Mouse (Mus musculus) forebrain, embryonic 11.5 days (tissue): ENCODE data around the gene Clec2i. TPM values are rescaled to one million over a fixed set of nuclear protein-coding genes. Genes with fewer than 3 reads are reported as not detected.

Source experiments
- ATAC-seq: fragments of 200-750 bp; cut with Nextera tagmentation; replicated peaks from 2 replicates; pipeline ENCODE4 v1.8.0; 2017; ENCODE audit warnings: moderate TSS enrichment; ENCODE audit not compliant: low FRiP score
- DNase-seq: peaks from one replicate; pipeline ENCODE4 v3.0.0-alpha.2; 2017; ENCODE audit warnings: low spot score
- H3K27ac ChIP-seq: fragments of 300-500 bp; sonication (generic); 2 replicates; pipeline ENCODE4 v1.5.1; 2014; ENCODE audit warnings: low read depth, low read length
- H3K27me3 ChIP-seq: fragments of 300-500 bp; sonication (generic); 2 replicates; pipeline ENCODE4 v1.6.1; 2014; ENCODE audit warnings: mild to moderate bottlenecking, low read length, mixed read lengths; ENCODE audit not compliant: control insufficient read depth, insufficient read depth
- H3K36me3 ChIP-seq: fragments of 300-500 bp; sonication (generic); 2 replicates; pipeline ENCODE4 v1.6.1; 2014; ENCODE audit warnings: mild to moderate bottlenecking, low read length, moderate library complexity, mixed read lengths; ENCODE audit not compliant: control insufficient read depth, insufficient read depth
- H3K4me1 ChIP-seq: fragments of 300-500 bp; sonication (generic); replicated peaks from 2 replicates; pipeline ENCODE4 v1.6.1; 2014; ENCODE audit warnings: low read length, mixed read lengths; ENCODE audit not compliant: control insufficient read depth, insufficient read depth
- H3K4me2 ChIP-seq: fragments of 300-500 bp; sonication (generic); 2 replicates; pipeline ENCODE4 v1.6.1; 2014; ENCODE audit warnings: low read depth, mild to moderate bottlenecking, low read length, moderate library complexity, mixed read lengths; ENCODE audit not compliant: severe bottlenecking
- H3K4me3 ChIP-seq: fragments of 300-500 bp; sonication (generic); 2 replicates; pipeline ENCODE4 v1.5.1; 2014; ENCODE audit warnings: low read depth, low read length
- H3K9ac ChIP-seq: fragments of 300-500 bp; sonication (generic); 2 replicates; pipeline ENCODE4 v1.6.1; 2014; ENCODE audit warnings: low read length
- H3K9me3 ChIP-seq: fragments of 300-500 bp; sonication (generic); 2 replicates; pipeline ENCODE4 v1.6.1; 2016; ENCODE audit warnings: low read length, mixed read lengths; ENCODE audit not compliant: control insufficient read depth
- WGBS: fragments of 180-500 bp; shearing (Covaris S2); extraction: QIAGEN DNeasy Blood & Tissue Kit; methylation state at CpG from one replicate; pipeline ENCODE4 v1.1.7; 2014; 5-methylcytosine and 5-hydroxymethylcytosine counted together
- polyA plus RNA-seq: library from polyadenylated mRNA; unstranded; fragments of >200 nt; fragmentation: Nextera tagmentation; extraction: Ambion mirVana; gene quantifications from 2 replicates; pipeline ENCODE4 v1.2.1, GENCODE M21; 2014

Gene Clec2i
- polyA plus RNA-seq, 1 experiment from 2014 or later = not detected

- H3K9me3 ChIP-seq = no peaks in the 10 kb centered on the region
- H3K36me3 ChIP-seq = no peaks in the 10 kb centered on the region
- H3K4me1 ChIP-seq = peaks cover 9% of the 10 kb centered on the region; the same call in 1 of the 2 replicates
- H3K4me2 ChIP-seq = peak overlapping the region; percentile 59
- peak overlapping the region; percentile 76 for H3K4me3 ChIP-seq
- ATAC-seq = peak; percentile 67
- H3K27me3 ChIP-seq = no peaks in the 10 kb centered on the region
- H3K27ac ChIP-seq = peak overlapping the region; percentile 74
- H3K9ac ChIP-seq = peak overlapping the region; percentile 73
- peak; percentile 96 for DNase-seq
- under 1% methylated on average over 44 of the region's 44 CpGs for WGBS
These were observed 44.4 kb upstream of the Clec2i start for GRCm38 (mm10) chr6:128842945-128843478.

GRCm38 (mm10) chr6:128843479-128843992 is 43.9 kb upstream of the Clec2i start:
- H3K36me3 ChIP-seq = no peaks in the 10 kb centered on the region
- DNase-seq (peak; percentile 74), ATAC-seq (peak; percentile 34)
- H3K27ac ChIP-seq = peak overlapping the region; percentile 74
- H3K4me2 ChIP-seq = peak overlapping the region; percentile 58
- H3K27me3 ChIP-seq = no peaks in the 10 kb centered on the region
- H3K4me1 ChIP-seq = peaks cover 9% of the 10 kb centered on the region; the same call in 1 of the 2 replicates
- H3K4me3 ChIP-seq = peak overlapping the region; percentile 76
- peak overlapping the region; percentile 71 for H3K9ac ChIP-seq
- H3K9me3 ChIP-seq = no peaks in the 10 kb centered on the region
- 0% methylated on average over 22 of the region's 22 CpGs for WGBS

GRCm38 (mm10) chr6:128844131-128844530 is 43.3 kb upstream of the Clec2i start:
- peak; percentile 50 for DNase-seq

GRCm38 (mm10) chr6:128844586-128845080 is 42.8 kb upstream of the Clec2i start:
- DNase-seq = peak; percentile 49
- no peak overlapping the region for H3K27ac ChIP-seq
- no peak overlapping the region for H3K4me3 ChIP-seq
- 60% methylated on average over 5 of the region's 5 CpGs for WGBS
- no peaks in the 10 kb centered on the region for H3K27me3 ChIP-seq
- H3K9me3 ChIP-seq = no peaks in the 10 kb centered on the region
- no peak overlapping the region for H3K9ac ChIP-seq
- H3K4me1 ChIP-seq = peaks cover 9% of the 10 kb centered on the region; the same call in 1 of the 2 replicates
- no peak overlapping the region for H3K4me2 ChIP-seq
- no peaks in the 10 kb centered on the region for H3K36me3 ChIP-seq
- no peak for ATAC-seq

More at GRCm38 (mm10) chr6:128844131-128844530, 43.3 kb upstream of the Clec2i start:
- H3K27ac ChIP-seq = no peak overlapping the region
- no peaks in the 10 kb centered on the region for H3K27me3 ChIP-seq
- no peaks in the 10 kb centered on the region for H3K36me3 ChIP-seq
- ATAC-seq = no peak
- peak overlapping the region; percentile 58 for H3K4me2 ChIP-seq
- H3K4me3 ChIP-seq = peak overlapping the region; percentile 76
- WGBS = 36% methylated on average over 8 of the region's 8 CpGs
- H3K4me1 ChIP-seq = peaks cover 9% of the 10 kb centered on the region; the same call in 1 of the 2 replicates
- H3K9me3 ChIP-seq = no peaks in the 10 kb centered on the region
- H3K9ac ChIP-seq = no peak overlapping the region; the same call in 1 of the 2 replicates

GRCm38 (mm10) chr6:128845319-128845979 is 41.9 kb upstream of the Clec2i start:
- ATAC-seq = peak; percentile 42
- Histone ChIP-seq H3K36me3 (no peaks in the 10 kb centered on the region), H3K4me3 (no peak overlapping the region), H3K27ac (no peak overlapping the region), H3K27me3 (no peaks in the 10 kb centered on the region), H3K9ac (no peak overlapping the region), H3K4me2 (peak overlapping the region; percentile 34; the same call in 1 of the 2 replicates), H3K9me3 (no peaks in the 10 kb centered on the region), H3K4me1 (peaks cover 9% of the 10 kb centered on the region; the same call in 1 of the 2 replicates)
- WGBS = 25% methylated on average over 7 of the region's 7 CpGs
- peak; percentile 94 for DNase-seq

GRCm38 (mm10) chr6:128845998-128846542 is 41.3 kb upstream of the Clec2i start:
- H3K36me3 ChIP-seq = no peaks in the 10 kb centered on the region
- ATAC-seq = no peak
- H3K4me3 ChIP-seq = no peak overlapping the region
- no peak overlapping the region for H3K27ac ChIP-seq
- DNase-seq = peak; percentile 53
- 75% methylated on average over 6 of the region's 9 CpGs for WGBS
- H3K4me1 ChIP-seq = peaks cover 9% of the 10 kb centered on the region; the same call in 1 of the 2 replicates
- no peak overlapping the region for H3K9ac ChIP-seq
- H3K27me3 ChIP-seq = no peaks in the 10 kb centered on the region
- H3K4me2 ChIP-seq = no peak overlapping the region
- H3K9me3 ChIP-seq = no peaks in the 10 kb centered on the region

- H3K27ac ChIP-seq = no peak overlapping the region
- no peak overlapping the region for H3K4me2 ChIP-seq
- H3K9me3 ChIP-seq = no peaks in the 10 kb centered on the region
- H3K36me3 ChIP-seq = no peaks in the 10 kb centered on the region
- DNase-seq = no peak
- H3K4me1 ChIP-seq = peaks cover 4% of the 10 kb centered on the region; the same call in 1 of the 2 replicates
- 96% methylated on average over 4 of the region's 4 CpGs for whole genome bisulfite sequencing
- H3K9ac ChIP-seq = no peak overlapping the region
- H3K4me3 ChIP-seq = no peak overlapping the region
- ATAC-seq = no peak
- H3K27me3 ChIP-seq = no peaks in the 10 kb centered on the region
These were observed 40.0 kb upstream of the Clec2i start for GRCm38 (mm10) chr6:128847401-128847800.

- peak; percentile 79 for DNase-seq
- Histone ChIP-seq H3K27me3 (no peaks in the 10 kb centered on the region), H3K9me3 (no peaks in the 10 kb centered on the region), H3K27ac (no peak overlapping the region), H3K4me2 (no peak overlapping the region), H3K9ac (no peak overlapping the region), H3K36me3 (no peaks in the 10 kb centered on the region), H3K4me1 (no peaks in the 10 kb centered on the region), H3K4me3 (no peak overlapping the region)
- 61% methylated on average over 2 of the region's 2 CpGs for WGBS
- no peak for ATAC-seq
These were observed 37.5 kb upstream of the Clec2i start for GRCm38 (mm10) chr6:128849902-128850301.
